Mouse (Mus musculus): ENCODE measurements around the gene Rex1bd.

The Rex1bd gene

DNA sequence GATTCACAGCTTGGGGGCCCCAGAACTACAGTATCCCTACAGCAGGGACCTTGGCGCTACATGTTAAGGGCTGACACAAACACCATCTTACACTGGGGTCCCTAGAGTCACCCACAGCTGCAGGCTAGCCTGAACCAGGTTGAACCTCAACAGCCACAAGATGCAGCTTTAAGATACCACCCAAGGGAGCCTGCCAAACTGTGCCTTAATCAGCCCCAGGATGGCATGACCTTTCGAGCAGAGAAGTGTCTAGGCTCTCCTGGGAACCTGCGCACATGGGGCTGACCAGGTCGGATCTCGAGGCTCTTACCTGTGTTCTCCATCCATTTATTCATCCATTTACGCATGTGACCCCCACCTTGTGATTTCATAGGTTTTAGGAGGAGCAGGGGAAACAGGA is 48.7 kb downstream of the Rex1bd start:
- in situ Hi-C loops (cut with MboI, MseI) = no loop called here

DNA sequence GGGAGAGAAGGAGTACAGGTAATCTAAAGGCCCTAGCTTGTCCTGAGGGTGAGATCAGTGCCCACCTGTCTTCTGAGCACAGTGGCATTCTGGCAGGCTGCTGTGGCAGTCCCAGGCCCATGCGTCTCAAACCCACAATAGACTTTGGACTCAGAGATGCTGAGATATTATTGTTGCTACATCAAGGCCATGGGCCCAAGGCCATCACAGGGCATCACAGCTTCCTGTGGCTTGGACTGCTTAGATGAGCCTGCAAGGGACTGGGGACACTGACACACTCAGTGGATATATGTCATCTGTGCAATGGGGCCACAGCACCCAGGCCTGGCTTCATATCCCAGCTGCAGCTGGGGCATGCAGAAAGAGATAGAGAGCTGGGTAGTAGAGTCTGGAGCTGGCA is 49.6 kb downstream of the Rex1bd start:
- in situ Hi-C loops (cut with MboI, MseI) = no loop called here

All from T-helper 17 cell (primary cell).